Mouse (Mus musculus) Patski (cell line): ENCODE measurements around the gene Hoxa6. TPM values are rescaled to one million over a fixed set of nuclear protein-coding genes. Genes with fewer than 3 reads are reported as not detected.

Experiments used
- ATAC-seq: fragments of 100-300 bp; one replicate; pipeline ENCODE4 v1.8.0; 2021
- CTCF ChIA-PET: fragments of 350-600 bp; sonication (Branson Sonifier 250); formaldehyde crosslinking; loops from one replicate; lab custom pipeline; 2022; ENCODE audit warnings: inconsistent platforms; lab: Charles Lee
- POLR2A ChIA-PET: fragments of 350-600 bp; sonication (Branson Sonifier 250); formaldehyde crosslinking; loops from one replicate; lab custom pipeline; 2022; ENCODE audit warnings: antibody characterized with exemption, inconsistent platforms; lab: Charles Lee
- DNase-seq: peaks from one replicate; pipeline ENCODE4 v3.0.0-alpha.2; 2011; ENCODE audit warnings: low read depth, low spot score
- H3K27me3 ChIP-seq: fragments of 371-371 bp; one replicate; pipeline ENCODE4 v1.5.1; 2021
- CTCF ChIP-seq: fragments of 100-300 bp; IDR thresholded peaks from one replicate; pipeline ENCODE4 v1.5.1; 2021
- in situ Hi-C: fragments of 300-500 bp; cut with MboI; formaldehyde crosslinking; loops from 3 replicates; pipeline ENCODE4 v1.11.1; 2018; ENCODE audit warnings: low pct_unique_long_range_greater_than_20kb, mixed read lengths
- polyA plus RNA-seq: library from polyadenylated mRNA; unstranded; gene quantifications from one replicate; pipeline ENCODE4 v1.2.3, GENCODE M21; 2021

Hoxa6 gene
- polyA plus RNA-seq, 1 experiment from 2014 or later = 13.5 TPM

DNA sequence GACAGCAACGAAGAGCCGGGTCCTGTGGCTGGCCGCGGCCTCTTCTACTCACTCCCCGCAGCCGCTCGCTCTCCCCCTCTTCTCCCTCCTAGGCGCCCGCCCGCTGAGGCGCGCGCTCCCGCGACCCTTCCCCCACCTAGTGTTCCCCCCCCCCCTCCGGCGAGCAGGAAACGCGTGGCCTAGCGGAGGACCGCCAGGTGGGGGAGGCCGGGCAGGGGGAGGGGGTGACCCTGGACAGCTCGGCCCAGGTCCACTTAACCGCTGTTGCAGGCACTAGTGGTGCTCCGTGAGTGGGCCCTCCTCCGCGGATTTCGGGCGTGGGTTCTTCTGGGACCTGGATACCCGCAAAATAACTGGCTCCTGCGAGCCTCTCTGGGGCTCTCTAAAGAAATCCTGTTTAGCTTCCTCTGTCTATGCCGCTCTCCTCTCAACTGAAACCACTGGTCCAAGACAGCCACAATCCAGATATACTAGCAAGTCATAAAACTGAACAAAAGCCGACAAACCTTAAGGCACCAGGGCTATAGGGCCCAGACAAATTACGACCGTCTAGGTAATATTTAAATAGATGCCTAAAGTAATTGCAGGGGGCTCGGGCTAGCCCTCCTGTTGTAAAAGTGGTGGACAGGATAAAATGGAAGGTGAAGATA, 22.1 kb upstream of the Hoxa6 start, which contains the start of gene Hoxa9:
Gene Hoxa9, minus strand, starts transcription at position 574 of the 650 bp plus-strand sequence.
- in situ Hi-C loops = loop anchor here (25.0 kb wide), 1 partner anchor 1243 kb away; no protein-coding TSS in a partner anchor
- H3K27me3 ChIP-seq = no peaks in the 10 kb centered on the region
- CTCF ChIA-PET = interaction anchor here (0.7 to 4.3 kb wide), 8 partner anchors 9 to 53 kb away, joined by 3 to 23 read pairs (median 4); partner anchors contain the start of genes 5730596B20Rik, Hoxa10, Hoxa11 and Hoxa7
- DNase-seq = peak; percentile 63
- POLR2A ChIA-PET = interaction anchor here (21.2 to 37.4 kb wide), 3 partner anchors 8 to 53 kb away, joined by 378 to 778 read pairs (median 778); partner anchors contain the start of genes 5730596B20Rik, Gm28308, Hoxa10 and Hoxa11
- TF ChIP-seq CTCF = no peak
- no peak for ATAC-seq

DNA sequence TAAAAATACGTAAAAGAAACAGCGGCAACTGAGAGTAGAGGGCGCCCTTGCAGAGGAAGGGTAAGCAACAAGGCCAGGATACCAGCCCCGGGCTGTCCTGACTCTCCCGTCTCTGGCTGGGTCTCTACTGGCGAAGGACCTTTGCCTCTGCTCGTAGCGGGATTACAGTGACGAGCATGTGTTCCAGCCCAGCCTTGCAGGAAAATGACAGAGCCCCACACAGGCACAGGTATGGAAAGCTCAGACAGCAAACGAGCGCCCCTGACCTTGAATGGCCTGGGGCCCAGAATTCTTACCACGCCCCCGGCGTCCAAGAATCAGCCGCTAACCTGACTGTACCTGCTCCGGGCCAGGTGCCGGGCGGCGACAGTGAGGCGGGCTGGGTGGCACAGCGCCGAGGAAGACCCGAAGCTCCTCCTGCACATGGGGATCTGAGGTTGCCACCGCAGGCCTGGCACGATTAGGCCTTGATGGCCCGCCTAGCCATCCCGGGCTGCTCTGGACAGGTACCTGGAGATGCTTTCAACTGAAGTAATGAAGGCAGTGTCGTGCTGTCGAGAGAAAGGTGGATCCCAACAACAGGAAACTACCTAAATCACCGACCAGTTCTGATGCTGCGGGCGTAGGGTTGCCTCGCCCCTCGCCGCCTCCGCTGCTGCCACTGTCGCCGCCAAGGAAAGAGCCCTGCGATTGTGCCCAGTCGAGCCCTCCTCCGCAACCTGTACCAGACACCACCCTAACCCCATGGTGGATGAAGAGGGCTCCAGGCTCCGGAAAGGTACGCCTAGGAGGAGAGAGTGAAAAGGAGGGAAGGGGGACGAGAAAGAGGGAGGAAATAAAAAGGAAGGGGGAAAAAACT, 21.3 kb upstream of the Hoxa6 start:
- DNase-seq (peak; percentile 24), ATAC-seq (no peak)
- TF ChIP-seq CTCF = no peak
- in situ Hi-C loops = loop anchor here (10.0 to 25.0 kb wide), 4 partner anchors 55 to 1242 kb away; partner anchors contain the start of gene 5730596B20Rik
- ChIA-PET POLR2A (interaction anchor here (0.6 to 37.4 kb wide), 4 partner anchors 7 to 735 kb away, joined by 3 to 778 read pairs (median 578); partner anchors contain the start of genes 5730596B20Rik, Gm28308, Hoxa10 and Hoxa11), CTCF (interaction anchor here (1.0 to 4.3 kb wide), 6 partner anchors 8 to 52 kb away, joined by 3 to 23 read pairs (median 6); partner anchors contain the start of genes Hoxa10 and Hoxa7)
- no peaks in the 10 kb centered on the region for H3K27me3 ChIP-seq

DNA sequence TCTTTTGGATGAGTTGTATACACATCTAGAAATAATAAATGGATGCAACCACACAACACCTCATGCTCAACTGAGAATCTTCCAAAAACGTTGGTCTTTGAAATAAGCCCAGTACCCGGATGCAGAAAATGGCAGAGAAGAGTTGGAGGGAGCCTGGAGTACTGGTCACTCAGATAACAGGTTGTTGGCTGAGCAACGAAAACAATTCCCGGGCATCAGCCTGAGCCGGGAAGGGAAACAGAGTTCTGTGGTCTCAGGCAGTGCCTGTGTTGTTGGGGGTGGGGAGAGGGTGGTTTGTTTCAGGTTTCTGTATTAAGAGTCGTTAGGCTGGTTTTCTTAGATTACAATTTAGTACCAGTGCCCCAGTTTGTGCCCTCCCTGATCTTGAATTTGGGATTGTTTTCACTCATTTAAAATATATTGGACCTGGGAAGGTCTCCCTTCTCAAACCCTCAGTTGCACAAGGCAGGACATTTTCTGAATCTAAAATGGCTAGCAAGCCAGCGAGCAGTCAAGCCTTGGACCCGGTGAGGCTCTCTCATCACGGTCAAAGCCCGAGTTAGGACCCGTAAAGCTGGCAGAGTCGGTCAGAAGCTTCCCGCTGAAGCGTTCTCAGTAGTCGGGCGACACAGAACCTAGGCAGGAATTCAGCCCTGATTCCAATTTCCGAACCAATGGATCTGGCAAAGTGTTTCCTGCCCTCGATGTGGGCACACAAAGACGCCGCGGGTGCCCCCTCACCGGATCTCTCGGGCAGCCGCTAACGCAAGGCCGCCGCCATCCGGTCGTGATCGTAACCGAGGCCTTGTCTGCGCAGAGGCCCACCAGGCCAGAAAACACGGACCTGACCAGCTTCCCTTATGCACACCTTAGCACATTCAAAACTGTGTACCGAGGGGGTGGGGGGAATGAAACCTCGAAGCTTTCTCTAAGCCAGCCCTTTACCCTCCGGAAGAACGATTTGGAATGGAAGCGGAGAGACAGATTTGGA, 20.2 kb upstream of the Hoxa6 start:
- in situ Hi-C loops = loop anchor here (10.0 to 25.0 kb wide), 4 partner anchors 54 to 1241 kb away; partner anchors contain the start of gene 5730596B20Rik
- ATAC-seq (no peak), DNase-seq (peak; percentile 13)
- CTCF ChIA-PET = interaction anchor here (1.5 to 4.3 kb wide), 4 partner anchors 10 to 51 kb away, joined by 5 to 23 read pairs (median 13); partner anchors contain the start of gene Hoxa10
- TF ChIP-seq CTCF = no peak
- POLR2A ChIA-PET = interaction anchor here (0.6 to 37.4 kb wide), 5 partner anchors 6 to 736 kb away, joined by 3 to 778 read pairs (median 378); partner anchors contain the start of genes 5730596B20Rik, Gm28308, Hoxa10 and Hoxa11
- no peaks in the 10 kb centered on the region for H3K27me3 ChIP-seq

DNA sequence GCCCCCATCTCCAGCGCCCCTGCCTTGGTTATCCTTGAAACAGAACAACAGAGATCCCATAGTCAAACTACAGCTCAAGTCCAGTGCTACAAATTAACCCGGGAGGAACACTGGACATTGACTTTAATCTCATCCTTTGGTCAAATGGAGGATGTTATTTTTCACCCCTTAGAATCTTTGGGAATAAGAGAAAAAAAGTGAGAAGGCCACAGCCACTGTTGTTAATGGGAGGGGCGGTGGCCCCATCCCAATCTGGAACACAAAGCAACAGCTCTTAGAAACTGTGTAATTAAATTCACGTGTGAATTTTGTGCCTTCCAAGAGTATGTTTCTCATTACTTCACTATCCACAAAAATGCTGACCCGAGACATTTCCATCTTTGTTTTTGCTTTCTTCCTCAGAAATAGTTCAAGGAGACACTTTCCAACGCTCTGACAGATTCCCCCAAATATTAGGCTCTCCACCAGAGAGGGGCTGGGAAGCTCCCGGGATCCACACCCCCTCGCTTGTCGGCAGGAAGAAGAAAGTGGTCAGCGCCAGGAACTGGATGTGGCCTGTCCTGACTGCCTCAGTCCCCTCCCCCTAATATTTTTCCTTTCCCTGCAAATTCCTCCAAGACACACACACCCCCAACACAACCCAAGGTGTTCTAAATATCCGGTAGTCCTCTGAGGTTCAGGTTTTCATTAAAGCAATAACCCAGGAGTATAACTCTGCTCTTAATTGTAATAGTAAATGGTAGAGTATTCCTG, 19.1 kb upstream of the Hoxa6 start:
- no peak for TF ChIP-seq CTCF
- in situ Hi-C loops = loop anchor here (10.0 to 25.0 kb wide), 4 partner anchors 53 to 1240 kb away; partner anchors contain the start of gene 5730596B20Rik
- DNase-seq (no peak), ATAC-seq (no peak)
- H3K27me3 ChIP-seq = no peaks in the 10 kb centered on the region
- CTCF ChIA-PET = interaction anchor here (1.0 to 1.7 kb wide), 5 partner anchors 9 to 237 kb away, joined by 3 to 8 read pairs (median 5); partner anchors contain the start of gene Hoxa10
- POLR2A ChIA-PET = interaction anchor here (0.6 to 37.4 kb wide), 5 partner anchors 9 to 50 kb away, joined by 3 to 778 read pairs (median 153); partner anchors contain the start of genes 5730596B20Rik, Gm28308, Hoxa10 and Hoxa11

DNA sequence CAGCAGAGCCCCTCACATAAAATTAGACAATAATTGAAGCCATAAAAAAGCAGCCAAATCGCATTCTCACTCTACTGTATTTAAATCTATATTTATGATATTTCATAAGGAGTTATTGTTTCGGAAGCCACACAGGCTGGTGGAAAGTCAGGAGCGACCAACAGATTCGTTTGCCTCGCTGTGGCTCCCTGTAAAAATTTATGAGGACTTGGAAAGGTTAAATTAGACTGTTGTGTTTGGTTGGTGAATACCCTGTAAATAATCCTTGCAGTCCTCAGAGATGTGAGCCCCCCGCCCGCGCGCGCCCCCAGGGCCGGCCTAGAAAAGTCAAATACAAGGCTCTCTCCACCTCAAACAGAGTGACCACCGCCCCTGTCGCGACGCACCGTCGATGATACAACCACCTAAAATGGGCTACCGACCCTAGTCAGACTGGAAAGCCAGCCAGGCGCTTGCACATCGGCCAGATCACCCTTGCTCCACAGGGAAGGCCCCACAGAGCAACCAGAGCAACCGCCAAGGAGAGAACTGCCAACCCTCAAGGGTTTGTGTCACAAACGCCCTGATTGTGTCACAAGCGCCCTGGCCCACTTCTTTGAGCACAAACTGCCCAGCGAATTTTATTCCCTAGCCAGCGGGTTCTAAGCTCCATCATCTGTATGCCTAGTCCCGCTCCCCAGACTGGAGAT, 18.2 kb upstream of the Hoxa6 start:
- in situ Hi-C loops = loop anchor here (10.0 to 25.0 kb wide), 4 partner anchors 52 to 1239 kb away; partner anchors contain the start of gene 5730596B20Rik
- DNase-seq = no peak
- H3K27me3 ChIP-seq = no peaks in the 10 kb centered on the region
- no peak for TF ChIP-seq CTCF
- ChIA-PET CTCF (interaction anchor here (1.0 to 1.7 kb wide), 5 partner anchors 8 to 236 kb away, joined by 3 to 8 read pairs (median 5); partner anchors contain the start of gene Hoxa10), POLR2A (interaction anchor here (1.3 to 37.4 kb wide), 4 partner anchors 8 to 49 kb away, joined by 5 to 778 read pairs (median 266); partner anchors contain the start of genes 5730596B20Rik, Gm28308, Hoxa10 and Hoxa11)
- no peak for ATAC-seq

DNA sequence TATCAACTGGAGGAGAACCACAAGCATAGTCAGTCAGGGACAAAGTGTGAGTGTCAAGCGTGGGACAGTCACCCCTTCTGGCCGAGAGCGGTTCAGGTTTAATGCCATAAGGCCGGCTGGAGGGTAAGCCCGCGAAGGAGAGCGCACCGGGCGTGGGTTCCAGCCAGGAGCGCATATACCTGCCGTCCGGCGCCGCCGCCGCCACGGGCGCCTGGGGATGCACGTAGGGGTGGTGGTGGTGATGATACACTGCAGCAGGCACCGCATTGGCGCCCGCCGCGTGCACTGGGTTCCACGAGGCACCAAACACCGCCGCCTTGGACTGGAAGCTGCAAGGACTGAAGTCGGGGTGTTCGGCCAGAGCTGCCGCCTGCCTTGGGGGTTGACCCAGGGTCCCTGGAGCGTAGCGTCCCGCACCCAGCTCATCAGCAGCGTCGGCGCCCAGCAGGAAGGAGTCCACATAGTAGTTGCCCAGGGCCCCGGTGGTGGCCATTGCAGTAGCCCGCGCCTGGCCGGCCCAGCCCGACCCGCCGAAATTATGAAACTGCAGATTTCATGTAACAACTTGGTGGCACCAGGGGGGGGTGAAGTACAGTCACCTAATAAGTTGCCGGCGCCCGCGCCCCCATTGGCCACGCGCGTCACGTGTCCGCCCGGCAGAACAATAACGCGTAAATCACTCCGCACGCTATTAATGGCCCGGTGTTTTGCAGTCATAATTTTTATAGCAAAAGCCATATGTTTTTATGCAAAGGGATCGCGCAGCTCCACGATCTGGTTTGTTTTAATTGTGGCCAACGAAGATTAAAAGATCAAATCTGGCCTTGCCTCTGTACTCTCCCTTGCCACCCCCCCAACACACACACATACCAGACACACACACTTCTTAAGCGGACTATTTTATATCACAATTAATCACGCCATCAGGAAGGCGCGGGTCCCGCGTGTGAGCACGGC, 17.4 kb upstream of the Hoxa6 start:
- in situ Hi-C loops = loop anchor here (10.0 to 25.0 kb wide), 4 partner anchors 51 to 1239 kb away; partner anchors contain the start of gene 5730596B20Rik
- ATAC-seq (peak; percentile 20), DNase-seq (no peak)
- no peaks in the 10 kb centered on the region for H3K27me3 ChIP-seq
- no peak for TF ChIP-seq CTCF
- ChIA-PET POLR2A (interaction anchor here (0.9 to 37.4 kb wide), 4 partner anchors 13 to 228 kb away, joined by 3 to 778 read pairs (median 266); partner anchors contain the start of genes 5730596B20Rik, Gm28308, Hoxa10 and Hoxa11), CTCF (interaction anchor here (0.7 kb wide), 1 partner anchor 34 kb away, joined by 3 read pairs; the partner anchor contains the start of gene Hoxa4)
